Mouse (Mus musculus) mature B cell (primary cell): ENCODE measurements around the gene Gcn1l1.

Experiments used
- in situ Hi-C: fragments of 300-500 bp; cut with MboI; formaldehyde crosslinking; loops from 2 replicates; pipeline ENCODE4 v1.14.3; 2019

Gcn1l1 gene

DNA sequence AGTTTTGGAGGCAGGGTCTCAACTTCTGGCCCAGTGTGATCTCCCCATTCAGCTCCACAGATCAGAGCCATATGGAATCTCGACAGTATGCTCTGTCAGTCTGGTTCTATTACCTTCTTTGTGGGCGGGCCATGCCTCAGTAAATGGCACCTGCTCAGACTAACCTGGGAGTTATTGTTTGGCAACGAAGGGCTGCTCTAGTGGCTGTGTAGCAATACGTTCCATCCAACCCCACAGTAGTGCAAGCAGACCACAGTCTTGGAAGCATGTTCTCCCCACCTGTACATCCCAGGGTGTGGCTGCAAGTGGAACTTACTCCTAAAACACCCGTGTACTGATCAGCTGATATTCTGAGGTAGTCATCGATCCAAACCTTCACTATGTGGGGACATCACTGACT is 91.6 kb downstream of the Gcn1l1 start:
- in situ Hi-C loops, result no loop called here

DNA sequence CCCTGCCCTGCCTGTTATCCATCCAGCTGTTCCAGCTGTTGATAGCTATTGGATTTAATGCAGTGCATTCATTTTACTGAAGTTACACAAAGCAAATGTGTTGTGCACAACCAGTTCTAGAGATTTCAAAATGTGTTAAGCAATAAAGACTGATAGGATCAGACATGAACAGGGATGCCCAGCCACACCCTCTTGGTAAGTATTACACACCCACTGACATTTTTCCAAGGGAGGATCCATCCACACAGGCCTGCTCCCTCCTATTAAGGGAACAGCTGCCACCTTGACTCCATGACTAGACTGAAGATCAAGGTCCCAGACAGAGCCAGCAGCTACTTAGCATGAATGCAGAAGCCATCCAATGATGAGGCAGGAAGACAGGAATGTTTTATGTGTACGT is 92.2 kb downstream of the Gcn1l1 start:
- in situ Hi-C loops, result no loop called here

DNA sequence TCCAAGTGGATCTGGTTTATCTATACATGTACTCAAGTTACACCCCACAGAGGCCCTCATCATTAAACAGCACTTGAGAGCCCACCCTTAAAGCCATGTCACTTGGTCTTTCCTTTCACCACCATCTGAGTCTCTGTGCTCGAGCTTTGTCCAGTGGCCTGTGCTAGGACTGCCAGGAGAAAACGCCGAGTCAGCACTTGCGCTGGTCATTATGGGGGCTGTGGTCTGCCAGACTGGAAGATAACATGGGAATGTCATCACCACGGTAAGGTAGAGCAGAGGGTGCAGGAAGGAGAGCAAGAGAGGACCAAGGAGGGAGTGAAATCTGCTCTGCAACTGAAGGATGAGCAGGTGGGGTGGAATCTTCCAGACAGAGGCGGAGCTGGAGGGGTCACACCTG is 93.3 kb downstream of the Gcn1l1 start:
- in situ Hi-C loops, result no loop called here

DNA sequence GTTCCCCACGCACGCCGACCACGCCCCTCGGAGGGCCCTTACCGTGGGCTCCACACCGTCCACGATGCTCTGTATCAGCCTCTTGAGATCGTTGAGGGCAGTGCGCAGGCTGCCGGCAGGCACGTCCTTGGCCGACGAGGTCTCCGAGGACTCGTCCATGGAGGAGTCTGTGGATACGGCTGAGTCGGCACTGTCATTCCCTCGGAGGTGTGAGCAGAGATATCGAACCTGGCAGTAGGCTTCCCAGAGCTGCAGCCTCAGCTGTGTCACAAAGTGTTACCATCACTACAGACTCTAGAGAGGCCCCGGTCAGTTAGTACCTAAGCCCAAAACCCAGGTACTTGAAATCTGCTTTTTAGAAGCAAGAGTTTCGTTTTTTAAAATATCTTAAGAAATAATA is 97.6 kb downstream of the Gcn1l1 start:
- in situ Hi-C loops, result no loop called here

DNA sequence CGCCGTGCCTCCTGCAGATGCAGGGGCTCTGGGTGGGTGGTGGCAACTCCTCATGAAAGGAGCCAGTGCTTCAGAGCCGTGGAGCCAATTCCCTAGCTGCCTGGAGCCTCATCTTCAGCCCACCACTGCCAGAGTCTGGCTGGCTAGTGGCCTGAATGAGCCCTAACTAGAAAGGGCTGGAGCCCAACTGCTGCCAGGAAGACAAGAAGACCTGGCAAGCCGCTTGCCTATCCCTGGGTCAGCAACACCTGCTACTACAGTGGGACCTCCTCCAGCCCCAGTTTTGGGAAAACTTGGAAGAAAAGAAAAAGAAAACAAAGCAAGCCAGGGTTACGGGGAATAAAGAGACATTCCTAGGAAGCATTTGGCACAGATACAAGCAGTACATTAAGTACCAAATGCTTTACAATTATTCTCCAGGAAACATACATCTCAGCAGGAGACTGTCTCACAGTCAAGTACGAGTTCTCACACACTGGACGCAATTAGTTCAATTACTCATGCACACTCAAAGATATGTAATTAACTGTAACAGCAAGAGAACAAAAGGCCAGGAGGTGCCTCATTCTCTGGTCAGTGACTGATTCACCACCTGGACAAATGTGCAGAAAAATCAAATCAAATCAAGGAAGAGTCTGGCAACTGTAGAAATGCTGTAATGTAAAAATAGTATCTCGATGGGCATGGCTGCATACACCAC is 101.5 kb downstream of the Gcn1l1 start:
- in situ Hi-C loops, result no loop called here

DNA sequence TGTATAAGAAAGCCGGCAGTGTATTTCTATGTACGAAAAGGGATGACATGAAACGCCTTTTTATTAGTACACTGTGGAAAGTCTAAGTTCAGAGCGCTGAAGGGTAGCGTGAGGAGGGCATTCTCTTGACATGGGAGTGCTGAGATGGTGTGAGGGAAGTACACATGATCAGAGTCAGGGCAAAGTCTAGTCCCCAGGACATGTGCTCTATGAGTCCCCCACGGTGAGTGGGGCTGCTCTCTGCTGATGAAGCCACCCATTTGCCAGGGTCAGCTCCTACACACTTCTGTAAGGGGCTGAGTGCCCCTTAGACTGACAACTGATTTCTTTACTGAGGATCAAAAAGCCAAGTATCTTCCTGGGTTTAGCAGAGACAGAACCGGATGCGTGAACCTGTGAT is 102.2 kb downstream of the Gcn1l1 start:
- in situ Hi-C loops, result no loop called here

DNA sequence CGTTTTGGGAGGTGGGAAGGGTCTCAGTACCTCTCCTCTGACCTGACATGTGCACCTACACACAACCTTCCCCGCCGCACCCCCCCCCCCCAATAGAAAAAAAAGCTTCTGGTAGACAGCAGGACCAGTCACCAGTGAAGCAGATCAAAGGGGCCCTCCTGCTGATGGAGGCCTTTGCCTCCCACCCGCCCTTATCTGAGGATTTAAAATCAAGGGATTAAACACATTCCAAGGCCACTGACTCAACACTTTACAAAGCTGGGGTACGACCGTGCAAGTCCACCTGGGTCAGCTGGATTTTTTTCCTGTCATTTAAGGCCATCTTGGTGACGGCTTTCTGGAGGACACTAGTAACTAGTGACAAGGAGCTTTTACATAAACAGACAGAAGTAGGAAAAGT is 102.8 kb downstream of the Gcn1l1 start:
- in situ Hi-C loops, result no loop called here

DNA sequence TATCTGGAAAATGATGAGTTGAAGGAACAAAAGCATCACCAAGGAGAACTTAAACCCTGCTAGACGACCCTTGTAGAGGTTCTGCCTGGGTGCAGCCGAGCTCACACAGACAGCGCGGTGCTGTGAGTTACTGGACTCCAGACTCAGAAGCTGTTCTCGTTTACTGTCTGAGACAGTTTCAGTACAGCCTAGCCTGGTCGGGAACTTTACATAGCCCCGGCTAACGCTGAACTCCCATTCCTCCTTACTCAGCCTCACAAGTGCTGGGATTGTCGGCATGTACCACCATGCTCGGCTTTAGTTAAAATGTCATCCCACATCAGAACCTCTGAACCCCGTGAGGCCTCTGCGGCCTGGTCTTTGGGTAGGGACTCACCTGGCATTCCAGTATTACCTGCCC is 103.9 kb downstream of the Gcn1l1 start:
- in situ Hi-C loops, result no loop called here

DNA sequence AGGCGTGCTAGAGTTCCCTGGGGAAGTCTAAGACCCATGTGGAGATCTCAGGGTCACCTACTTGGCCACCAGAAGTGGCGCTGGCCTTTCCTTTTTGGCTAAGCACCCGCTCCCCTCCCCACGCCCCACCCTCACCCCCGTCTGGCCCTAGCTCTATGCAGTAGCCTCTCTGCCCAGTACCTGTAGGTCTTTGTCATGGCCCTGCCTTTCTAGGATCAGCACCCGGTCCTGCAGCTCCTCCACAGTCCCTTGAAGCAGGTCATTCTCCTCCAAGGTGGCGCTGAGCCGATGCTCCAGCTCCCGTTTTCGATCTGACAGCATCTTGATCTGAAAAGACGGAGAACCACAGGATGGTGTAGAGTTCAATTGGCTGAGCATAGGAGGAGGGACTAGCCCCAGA is 104.9 kb downstream of the Gcn1l1 start:
- in situ Hi-C loops, result no loop called here

DNA sequence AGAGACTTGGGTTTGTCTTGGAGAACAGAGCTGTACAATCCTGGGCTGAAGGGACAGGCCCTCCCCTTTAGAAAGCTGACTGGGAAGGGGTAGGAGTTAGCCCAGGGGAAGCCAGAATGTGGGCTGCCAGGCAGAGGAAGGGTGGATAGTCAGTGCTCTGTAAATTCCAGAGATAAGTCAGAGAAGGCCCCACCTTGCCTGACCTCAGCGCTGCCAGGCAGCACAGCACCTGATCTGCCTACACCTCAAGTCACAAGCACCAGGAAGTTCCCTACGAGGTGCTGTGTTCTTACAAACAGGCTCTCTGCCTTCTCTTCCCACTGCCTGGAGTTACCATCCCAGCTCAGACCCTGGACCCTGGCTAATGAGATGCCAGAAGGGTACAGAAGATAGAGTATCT is 105.4 kb downstream of the Gcn1l1 start:
- in situ Hi-C loops, result no loop called here

DNA sequence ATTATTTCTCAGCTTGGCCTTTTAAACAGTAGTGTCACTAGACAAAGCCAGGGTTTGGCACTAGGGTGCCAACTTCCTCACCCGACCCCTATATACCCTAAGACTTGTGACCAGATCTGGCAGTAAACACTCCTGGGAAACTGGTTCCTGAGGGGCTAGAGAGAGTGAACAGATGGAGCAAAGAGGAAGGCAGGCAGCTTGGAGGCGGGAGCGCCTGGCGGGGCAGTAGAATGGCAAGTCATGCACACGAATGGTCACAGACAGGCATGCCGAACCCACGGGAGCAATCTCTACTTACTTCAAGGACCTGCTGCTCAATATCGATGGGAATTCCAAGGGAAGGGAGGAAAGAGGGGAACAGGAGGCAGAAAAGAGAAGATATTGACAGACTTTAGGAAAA is 106.8 kb downstream of the Gcn1l1 start:
- in situ Hi-C loops, result no loop called here
